Mouse (Mus musculus) forebrain, embryonic 15.5 days (tissue): ENCODE results near the gene Zbtb26. TPM values are rescaled to one million over a fixed set of nuclear protein-coding genes. Genes with fewer than 3 reads are reported as not detected.
A peak's percentile ranks its signal among the peaks of the same experiment; 100 is the strongest.

Experiments used
- ATAC-seq: fragments of 200-750 bp; cut with Nextera tagmentation; replicated peaks from 2 replicates; pipeline ENCODE4 v1.8.0; 2017; ENCODE audit warnings: mild to moderate bottlenecking, moderate TSS enrichment, moderate library complexity
- H3K27ac ChIP-seq: fragments of 300-500 bp; sonication (generic); replicated peaks from 2 replicates; pipeline ENCODE4 v1.5.1; 2015; ENCODE audit warnings: mild to moderate bottlenecking, inconsistent platforms
- H3K27me3 ChIP-seq: fragments of 300-500 bp; sonication (generic); 2 replicates; pipeline ENCODE4 v1.6.1; 2015; ENCODE audit warnings: inconsistent platforms
- H3K36me3 ChIP-seq: fragments of 300-500 bp; sonication (generic); 2 replicates; pipeline ENCODE4 v1.6.1; 2015; ENCODE audit warnings: mild to moderate bottlenecking, inconsistent platforms
- H3K4me1 ChIP-seq: fragments of 300-500 bp; sonication (generic); 2 replicates; pipeline ENCODE4 v1.6.1; 2015; ENCODE audit warnings: inconsistent platforms
- H3K4me2 ChIP-seq: fragments of 300-500 bp; sonication (generic); replicated peaks from 2 replicates; pipeline ENCODE4 v1.6.1; 2015; ENCODE audit warnings: mild to moderate bottlenecking, inconsistent platforms
- H3K4me3 ChIP-seq: fragments of 300-500 bp; sonication (generic); 2 replicates; pipeline ENCODE4 v1.5.1; 2015; ENCODE audit warnings: mild to moderate bottlenecking, inconsistent platforms
- H3K9ac ChIP-seq: fragments of 300-500 bp; sonication (generic); replicated peaks from 2 replicates; pipeline ENCODE4 v1.6.1; 2015; ENCODE audit warnings: mild to moderate bottlenecking, inconsistent platforms
- H3K9me3 ChIP-seq: fragments of 300-500 bp; sonication (generic); 2 replicates; pipeline ENCODE4 v1.6.1; 2016; ENCODE audit warnings: inconsistent platforms
- WGBS: fragments of 180-500 bp; shearing (Covaris S2); methylation state at CpG from one replicate; pipeline ENCODE4 v1.1.7; 2015; ENCODE audit warnings: mixed read lengths; 5-methylcytosine and 5-hydroxymethylcytosine counted together
- polyA plus RNA-seq: library from polyadenylated mRNA; unstranded; fragments of >200 nt; fragmentation: Nextera tagmentation; extraction: Ambion mirVana; gene quantifications from 2 replicates; pipeline ENCODE4 v1.2.1, GENCODE M21; 2015

Gene Zbtb26
- polyA plus RNA-seq, result 8.3 and 8.6 TPM in 2 replicates

DNA sequence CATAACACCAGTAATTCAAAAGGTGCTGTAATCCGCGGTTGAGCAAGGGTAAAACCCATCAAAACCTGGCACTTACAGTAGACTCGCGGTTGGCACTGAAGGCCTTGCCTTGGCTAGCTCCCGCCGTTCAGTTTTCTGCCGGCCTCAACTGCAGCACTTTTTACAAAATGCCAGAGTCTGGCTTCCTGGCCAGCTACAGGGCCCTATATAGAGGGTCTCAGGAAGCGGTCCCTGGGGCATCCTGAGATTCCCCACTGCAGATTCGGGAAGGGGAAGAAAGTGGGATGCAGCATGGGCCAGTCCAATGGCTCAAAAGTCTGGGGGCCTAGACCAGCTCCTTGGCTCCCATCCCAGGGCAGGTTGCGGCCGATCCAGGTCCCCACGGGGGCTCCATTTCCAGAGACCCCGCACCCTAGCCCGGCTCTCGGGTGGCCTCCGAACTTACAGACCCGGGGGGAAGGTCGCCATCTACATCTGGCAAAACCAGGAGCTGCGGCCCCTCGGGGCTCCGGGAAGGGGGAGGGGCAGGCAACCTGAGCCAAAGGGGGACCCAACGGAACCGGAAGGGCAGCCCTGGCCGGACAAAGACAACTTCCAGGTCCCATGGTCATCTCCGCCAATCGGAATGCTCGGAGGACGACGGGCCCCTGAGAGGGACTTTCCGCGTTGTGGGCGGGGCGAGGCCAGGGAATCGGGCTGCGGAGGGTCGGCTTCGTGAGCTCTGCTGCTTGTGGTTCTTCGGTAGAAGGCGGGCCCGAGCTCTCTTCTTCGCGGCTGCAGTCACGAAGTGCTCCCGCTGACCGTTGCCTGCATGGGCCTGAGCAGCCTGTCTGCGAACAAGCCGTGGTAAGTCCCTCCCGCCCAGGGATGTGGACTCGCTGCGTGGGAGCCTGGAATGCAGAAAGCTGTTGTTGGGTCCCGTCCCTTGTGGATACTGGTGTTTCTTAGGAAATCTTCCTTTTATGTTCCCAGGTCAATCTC lies at the start of gene Zbtb26, which contains the start of the genes Zbtb6 and Rabgap1:
Zbtb26 (minus strand) TSS at position 525 of the 981 bp plus-strand sequence.
Zbtb6 (minus strand) TSS at position 561 of the 981 bp plus-strand sequence.
Rabgap1 (plus strand) TSS at position 669 of the 981 bp plus-strand sequence.
- H3K9me3 ChIP-seq, result no peaks in the 10 kb centered on the region
- WGBS, result under 1% methylated on average over 51 of the region's 51 CpGs
- peak within 1 kb of the TSS; percentile 70 for H3K4me2 ChIP-seq
- no peaks in the 10 kb centered on the region for H3K36me3 ChIP-seq
- H3K27ac ChIP-seq, result peak within 1 kb of the TSS; percentile 92
- H3K9ac ChIP-seq, result peak within 1 kb of the TSS; percentile 97
- H3K4me1 ChIP-seq, result peaks cover 30% of the 10 kb centered on the region
- ATAC-seq, result peak; percentile 99
- no peaks in the 10 kb centered on the region for H3K27me3 ChIP-seq
- H3K4me3 ChIP-seq, result peak within 1 kb of the TSS; percentile 84

DNA sequence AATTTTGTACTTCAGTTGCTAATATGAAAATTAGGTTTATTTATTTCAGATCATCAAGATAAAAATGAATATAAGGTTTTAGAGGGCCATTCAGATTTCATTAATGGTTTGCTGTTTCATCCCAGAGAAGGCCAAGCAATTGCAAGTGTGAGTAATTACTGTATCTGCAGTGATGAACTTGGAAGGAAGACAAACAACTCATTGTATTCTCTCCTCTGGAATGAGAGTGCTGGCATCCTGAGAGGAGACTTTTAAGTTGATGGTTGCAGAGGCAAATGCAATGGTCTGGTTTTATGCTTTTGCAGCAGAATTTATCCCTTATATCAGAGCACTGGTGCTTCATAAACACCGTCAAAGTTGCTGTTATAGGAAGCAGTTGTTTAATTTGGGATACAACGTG lies 46.0 kb upstream of the Zbtb26 start:
- H3K4me2 ChIP-seq, result no peak overlapping the region

GRCm38 (mm10) chr2:37486408-37486807 lies 43.5 kb upstream of the Zbtb26 start:
- no peak overlapping the region for H3K4me2 ChIP-seq
- no peaks in the 10 kb centered on the region for H3K27me3 ChIP-seq
- H3K4me1 ChIP-seq, result no peaks in the 10 kb centered on the region
- H3K27ac ChIP-seq, result no peak overlapping the region
- ATAC-seq, result no peak
- H3K9ac ChIP-seq, result no peak overlapping the region
- peaks cover 62% of the 10 kb centered on the region for H3K36me3 ChIP-seq
- no peak overlapping the region for H3K4me3 ChIP-seq
- H3K9me3 ChIP-seq, result no peaks in the 10 kb centered on the region

More for the DNA sequence above, 46.0 kb upstream of the Zbtb26 start:
- 96% methylated on average over 2 of the region's 2 CpGs for WGBS
- Histone ChIP-seq H3K27ac (no peak overlapping the region), H3K9ac (no peak overlapping the region), H3K9me3 (no peaks in the 10 kb centered on the region), H3K36me3 (peaks cover 66% of the 10 kb centered on the region), H3K4me1 (no peaks in the 10 kb centered on the region), H3K27me3 (no peaks in the 10 kb centered on the region), H3K4me3 (no peak overlapping the region)
- ATAC-seq, result no peak

GRCm38 (mm10) chr2:37485370-37485769 lies 42.4 kb upstream of the Zbtb26 start:
- no peaks in the 10 kb centered on the region for H3K27me3 ChIP-seq
- H3K9me3 ChIP-seq, result no peaks in the 10 kb centered on the region
- H3K4me1 ChIP-seq, result no peaks in the 10 kb centered on the region
- H3K4me2 ChIP-seq, result no peak overlapping the region
- ATAC-seq, result no peak
- 96% methylated on average over 1 of the region's 1 CpGs for WGBS
- no peak overlapping the region for H3K4me3 ChIP-seq
- H3K9ac ChIP-seq, result no peak overlapping the region
- no peak overlapping the region for H3K27ac ChIP-seq
- H3K36me3 ChIP-seq, result peaks cover 61% of the 10 kb centered on the region

- no peaks in the 10 kb centered on the region for H3K4me1 ChIP-seq
- H3K27me3 ChIP-seq, result no peaks in the 10 kb centered on the region
- peaks cover 55% of the 10 kb centered on the region for H3K36me3 ChIP-seq
- ATAC-seq, result no peak
- no peak overlapping the region for H3K9ac ChIP-seq
- no peak overlapping the region for H3K27ac ChIP-seq
- no peak overlapping the region for H3K4me3 ChIP-seq
- H3K9me3 ChIP-seq, result no peaks in the 10 kb centered on the region
- WGBS, result 100% methylated on average over 2 of the region's 2 CpGs
- no peak overlapping the region for H3K4me2 ChIP-seq
Measured at GRCm38 (mm10) chr2:37484165-37484564, 41.2 kb upstream of the Zbtb26 start.

DNA sequence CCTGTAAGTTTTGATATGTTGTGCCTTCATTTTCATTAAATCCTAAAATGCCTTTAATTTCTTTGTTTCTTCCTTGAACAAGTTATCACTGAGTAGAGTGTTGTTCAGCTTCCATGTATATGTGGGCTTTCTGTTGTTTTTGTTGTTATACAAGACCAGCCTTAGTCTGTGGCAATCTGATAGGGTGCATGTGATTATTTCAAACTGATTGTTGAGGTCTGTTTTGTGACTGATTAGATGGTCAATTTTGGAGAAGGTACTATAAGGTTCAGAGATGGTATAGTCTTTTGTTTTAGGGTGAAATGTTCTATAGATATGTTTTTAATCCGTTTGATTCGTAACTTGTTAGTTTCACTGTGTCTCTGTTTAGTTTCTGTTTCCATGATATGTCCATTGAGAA lies 37.1 kb upstream of the Zbtb26 start:
- Histone ChIP-seq H3K9me3 (no peaks in the 10 kb centered on the region), H3K27ac (no peak overlapping the region), H3K4me3 (no peak overlapping the region), H3K36me3 (peaks cover 68% of the 10 kb centered on the region), H3K4me2 (no peak overlapping the region), H3K27me3 (no peaks in the 10 kb centered on the region), H3K9ac (no peak overlapping the region), H3K4me1 (no peaks in the 10 kb centered on the region)
- 91% methylated on average over 2 of the region's 2 CpGs for WGBS
- ATAC-seq, result no peak

DNA sequence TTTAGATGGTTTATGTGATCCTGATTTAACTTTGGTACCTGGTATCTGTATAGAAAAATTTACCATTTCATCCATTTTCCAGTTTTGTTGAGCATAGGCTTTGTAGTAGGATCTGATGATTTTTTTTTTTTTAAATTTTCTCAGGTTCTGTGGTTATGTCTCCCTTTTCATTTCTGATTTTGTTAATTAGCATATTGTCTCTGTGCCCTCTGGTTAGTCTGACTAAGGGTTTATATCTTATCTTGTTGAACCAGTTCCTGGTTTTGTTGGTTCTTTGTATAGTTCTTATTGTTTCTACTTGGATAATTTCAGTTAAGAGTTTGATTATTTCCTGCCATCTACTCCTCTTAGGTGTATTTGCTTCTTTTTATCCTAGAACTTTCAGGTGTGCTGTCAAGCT lies 36.6 kb upstream of the Zbtb26 start:
- H3K36me3 ChIP-seq, result peaks cover 64% of the 10 kb centered on the region
- no peak overlapping the region for H3K27ac ChIP-seq
- H3K27me3 ChIP-seq, result no peaks in the 10 kb centered on the region
- no peak overlapping the region for H3K9ac ChIP-seq
- H3K4me2 ChIP-seq, result no peak overlapping the region
- H3K4me3 ChIP-seq, result no peak overlapping the region
- no peak for ATAC-seq
- H3K4me1 ChIP-seq, result no peaks in the 10 kb centered on the region
- H3K9me3 ChIP-seq, result no peaks in the 10 kb centered on the region

DNA sequence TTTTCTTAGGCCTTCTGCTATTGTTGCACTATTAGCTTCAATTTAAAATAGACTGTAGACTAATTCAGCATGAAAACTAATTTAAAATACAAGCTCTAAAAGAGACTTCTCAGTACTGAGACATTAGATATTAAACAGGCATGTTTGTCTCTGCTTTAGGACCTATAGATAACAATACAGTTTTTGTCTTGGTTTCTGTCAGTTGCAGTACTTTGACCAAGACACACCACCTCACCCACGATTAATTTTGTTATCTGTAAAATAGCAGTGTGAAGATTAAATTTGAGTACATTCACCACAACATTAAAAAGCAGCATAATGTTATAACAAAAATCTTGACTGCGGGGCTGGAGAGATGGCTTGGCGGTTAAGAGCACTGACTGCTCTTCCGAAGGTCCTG lies 23.3 kb upstream of the Zbtb26 start:
- ATAC-seq, result no peak
- WGBS, result 97% methylated on average over 4 of the region's 4 CpGs
- Histone ChIP-seq H3K4me2 (no peak overlapping the region), H3K27ac (no peak overlapping the region), H3K9ac (no peak overlapping the region), H3K4me3 (no peak overlapping the region), H3K36me3 (peaks cover 11% of the 10 kb centered on the region), H3K4me1 (no peaks in the 10 kb centered on the region), H3K9me3 (no peaks in the 10 kb centered on the region), H3K27me3 (no peaks in the 10 kb centered on the region)

DNA sequence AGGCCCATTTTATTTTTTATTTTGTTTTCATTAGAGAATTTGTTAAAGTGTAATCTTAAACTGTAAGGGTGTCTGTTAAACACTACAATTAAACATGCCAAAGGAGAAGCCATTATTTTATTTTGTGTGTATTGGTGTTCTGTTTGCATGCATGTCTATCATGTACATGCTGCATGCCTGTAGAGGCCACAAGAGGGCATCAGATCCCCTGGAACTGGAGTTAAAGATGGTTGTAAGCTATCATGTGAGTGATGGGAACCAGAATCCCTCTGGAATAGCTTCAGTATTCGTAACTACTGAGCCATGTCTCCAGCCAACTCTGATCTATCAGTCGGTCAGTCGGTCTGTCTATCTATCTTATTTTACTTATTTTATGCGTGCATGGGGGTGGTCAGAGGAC lies 17.8 kb upstream of the Zbtb26 start:
- Histone ChIP-seq H3K4me1 (no peaks in the 10 kb centered on the region), H3K4me3 (no peak overlapping the region), H3K4me2 (no peak overlapping the region), H3K27me3 (no peaks in the 10 kb centered on the region), H3K36me3 (0 out of 2 replicates have a peak, but pooled peaks cover 3% of the 10 kb centered on the region), H3K9me3 (no peaks in the 10 kb centered on the region), H3K9ac (no peak overlapping the region), H3K27ac (no peak overlapping the region)
- no peak for ATAC-seq
- 96% methylated on average over 4 of the region's 4 CpGs for WGBS

GRCm38 (mm10) chr2:37452376-37452760 lies 9.4 kb upstream of the Zbtb26 start:
- peaks cover 17% of the 10 kb centered on the region for H3K4me1 ChIP-seq
- H3K9me3 ChIP-seq, result no peaks in the 10 kb centered on the region
- peak overlapping the region; percentile 94 for H3K4me3 ChIP-seq
- no peaks in the 10 kb centered on the region for H3K36me3 ChIP-seq
- H3K27me3 ChIP-seq, result no peaks in the 10 kb centered on the region
- under 1% methylated on average over 21 of the region's 24 CpGs for WGBS
- peak overlapping the region; percentile 92 for H3K27ac ChIP-seq
- ATAC-seq, result peak; percentile 88
- peak overlapping the region; percentile 98 for H3K9ac ChIP-seq
- H3K4me2 ChIP-seq, result peak overlapping the region; percentile 78

- H3K4me1 ChIP-seq, result peaks cover 17% of the 10 kb centered on the region
- peak; percentile 99 for ATAC-seq
- no peaks in the 10 kb centered on the region for H3K27me3 ChIP-seq
- peak overlapping the region; percentile 98 for H3K9ac ChIP-seq
- no peaks in the 10 kb centered on the region for H3K9me3 ChIP-seq
- peak overlapping the region; percentile 94 for H3K4me3 ChIP-seq
- no peaks in the 10 kb centered on the region for H3K36me3 ChIP-seq
- H3K4me2 ChIP-seq, result peak overlapping the region; percentile 78
- WGBS, result 10% methylated on average over 34 of the region's 44 CpGs
- H3K27ac ChIP-seq, result peak overlapping the region; percentile 92
Measured at GRCm38 (mm10) chr2:37451667-37452375, 8.9 kb upstream of the Zbtb26 start.

- Histone ChIP-seq H3K27me3 (no peaks in the 10 kb centered on the region), H3K36me3 (peaks cover 30% of the 10 kb centered on the region), H3K4me1 (peaks cover 15% of the 10 kb centered on the region), H3K4me3 (peak overlapping the region; percentile 67), H3K9me3 (no peaks in the 10 kb centered on the region), H3K4me2 (peak overlapping the region; percentile 85), H3K9ac (peak overlapping the region; percentile 78), H3K27ac (peak overlapping the region; percentile 98)
- ATAC-seq, result peak; percentile 54
- 22% methylated on average over 7 of the region's 7 CpGs for WGBS
Measured at GRCm38 (mm10) chr2:37431609-37432008, 11.3 kb downstream of the Zbtb26 start.
